Mouse (Mus musculus): ENCODE data around the gene Paqr6. TPM values are rescaled to one million over a fixed set of nuclear protein-coding genes. Genes with fewer than 3 reads are reported as not detected.

Gene Paqr6
- polyA plus RNA-seq (2014; fragmentation: Illumina TruSeq; extraction: RNeasy Lipid Tissue Mini Kit (QIAGEN cat#74804); ENCODE audit: low read depth, low replicate concordance) = not detected

DNA sequence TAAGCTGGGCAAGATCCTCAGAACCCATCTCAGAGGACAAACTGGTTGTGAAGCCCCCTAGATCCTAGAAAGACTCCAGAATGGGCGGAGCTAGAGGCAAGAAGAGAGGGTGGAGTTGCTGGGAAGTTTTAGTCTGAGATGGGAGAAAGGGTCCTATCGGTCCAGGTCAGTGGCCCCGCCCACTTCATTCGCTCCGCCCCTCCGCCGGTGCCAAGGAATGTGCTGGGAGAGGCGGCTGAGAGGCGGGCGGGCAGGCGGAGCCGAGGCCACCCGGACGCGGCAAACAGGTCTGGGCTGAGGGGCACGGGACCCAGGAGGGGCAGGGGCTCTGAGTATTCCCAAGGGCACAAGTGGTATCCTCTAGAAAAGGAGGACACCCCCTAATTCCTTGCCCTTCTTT is at the start of gene Paqr6:
Gene Paqr6 (plus strand): TSS at position 248 of the 400 bp plus-strand sequence.

DNA sequence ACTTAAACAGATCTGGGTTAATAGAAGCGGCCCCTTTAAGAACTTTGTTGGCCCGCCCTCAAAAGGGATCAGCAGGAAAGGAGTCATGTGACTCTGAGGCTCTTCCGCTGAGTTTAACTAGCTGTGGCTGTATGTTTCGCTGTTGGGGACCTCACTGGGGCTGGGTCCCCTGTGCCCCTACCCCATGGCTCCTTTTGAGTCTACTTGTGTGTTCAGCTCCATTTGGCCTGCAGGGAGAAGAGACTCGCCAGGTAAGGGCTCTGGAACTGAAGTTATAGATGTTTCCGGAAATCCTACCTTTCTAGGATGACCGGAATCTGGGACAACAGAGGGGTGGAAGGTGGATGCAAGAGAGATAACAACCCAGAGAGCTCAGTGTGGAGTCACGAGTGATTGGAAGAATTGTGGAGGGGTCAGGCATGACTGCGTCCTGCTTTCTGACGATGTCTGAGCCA is 39.4 kb upstream of the Paqr6 start, which contains the start of gene Glmp:
Gene Glmp (plus strand): TSS at position 73 of the 455 bp plus-strand sequence.

DNA sequence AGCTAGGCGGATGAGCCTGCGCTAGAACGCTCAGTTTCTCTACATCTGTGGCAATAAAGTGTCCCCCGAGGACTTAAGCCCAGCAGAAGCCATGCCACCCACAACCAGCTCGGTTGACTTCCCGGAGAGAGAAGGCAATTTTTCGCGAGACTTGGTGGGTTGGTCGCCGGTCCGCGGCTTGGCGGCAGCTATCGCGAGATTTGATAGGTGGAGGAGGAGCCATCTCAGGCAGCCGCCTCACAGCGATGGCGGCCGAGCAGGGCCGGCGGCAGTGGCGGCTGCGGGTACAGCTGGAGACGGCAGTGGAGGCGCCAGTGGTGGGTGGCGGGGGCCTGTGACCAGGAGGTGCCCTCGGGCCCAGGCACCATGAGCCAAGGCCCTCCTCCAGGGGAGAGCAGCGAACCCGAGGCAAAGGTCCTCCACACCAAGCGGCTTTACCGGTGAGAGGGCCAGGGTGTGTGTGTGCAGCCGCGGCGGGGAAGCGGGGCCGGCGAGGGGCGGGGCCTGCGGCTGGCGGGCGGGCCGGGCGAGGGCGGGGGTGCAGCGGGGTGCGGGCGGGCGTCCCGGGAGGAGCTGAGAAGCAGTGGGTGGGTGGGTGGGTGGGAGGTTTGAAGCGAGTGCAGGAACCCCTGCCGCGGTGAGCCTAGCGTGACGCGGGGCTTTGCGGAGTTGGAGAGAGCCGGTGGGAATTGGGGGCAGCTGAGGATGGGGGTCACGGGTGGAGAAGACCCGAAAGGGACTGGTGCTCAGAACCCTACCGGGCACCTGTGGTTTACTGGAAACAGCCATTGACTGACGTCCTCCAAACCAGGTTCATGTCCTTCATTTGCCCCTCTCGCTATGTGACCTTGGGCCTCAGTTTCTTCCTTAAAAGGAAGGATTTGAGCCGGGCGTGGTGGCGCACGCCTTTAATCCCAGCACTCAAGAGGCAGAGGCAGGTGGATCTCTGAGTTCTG is 28.0 kb upstream of the Paqr6 start, which contains the start of the genes Tmem79 and Smg5:
Gene Tmem79 (minus strand): TSS at position 91 of the 956 bp plus-strand sequence.
Gene Smg5 (plus strand): TSS at position 203 of the 956 bp plus-strand sequence.

DNA sequence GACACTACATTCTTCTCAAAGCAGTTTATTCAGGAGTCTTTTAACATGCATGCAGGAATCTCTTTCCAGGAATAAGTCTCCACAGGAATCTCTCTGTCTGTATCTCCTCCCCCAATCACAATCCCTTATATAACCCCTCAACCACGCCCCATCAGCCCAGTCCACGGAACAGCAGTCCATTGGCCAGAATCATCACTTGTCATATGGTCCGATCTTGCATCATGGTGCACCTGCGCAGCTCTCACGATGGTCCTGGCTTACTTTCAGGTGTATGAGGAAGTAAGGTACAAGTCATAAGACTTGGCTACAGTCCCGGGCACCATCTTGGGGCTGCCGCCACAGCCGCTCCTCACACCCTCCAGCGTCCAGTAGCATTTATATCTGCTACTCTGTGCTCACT is 8.3 kb downstream of the Paqr6 start, which contains the start of gene Bglap3:
Gene Bglap3 (minus strand): TSS at position 101 of the 400 bp plus-strand sequence.

DNA sequence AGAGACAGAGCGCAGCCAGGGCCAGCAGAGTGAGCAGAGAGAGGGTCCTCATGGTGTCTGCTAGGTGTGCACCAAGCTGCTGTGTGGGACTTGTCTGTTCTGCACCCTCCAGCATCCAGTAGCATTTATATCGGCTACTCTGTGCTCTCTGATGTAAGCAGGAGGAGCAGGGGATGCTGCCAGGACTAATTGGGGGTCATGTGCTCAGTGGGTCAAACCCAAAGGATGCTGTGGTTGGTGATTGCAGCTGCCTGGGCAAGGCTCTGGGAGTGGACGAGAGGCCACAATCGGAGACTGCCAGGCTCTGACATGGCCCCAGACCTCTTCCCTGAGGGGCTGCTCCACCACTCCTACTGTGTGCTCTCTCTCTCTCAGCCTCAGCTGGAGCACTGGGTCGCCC is 14.2 kb downstream of the Paqr6 start, which contains the start of gene Bglap2:
Gene Bglap2 (minus strand): TSS at position 101 of the 400 bp plus-strand sequence.

DNA sequence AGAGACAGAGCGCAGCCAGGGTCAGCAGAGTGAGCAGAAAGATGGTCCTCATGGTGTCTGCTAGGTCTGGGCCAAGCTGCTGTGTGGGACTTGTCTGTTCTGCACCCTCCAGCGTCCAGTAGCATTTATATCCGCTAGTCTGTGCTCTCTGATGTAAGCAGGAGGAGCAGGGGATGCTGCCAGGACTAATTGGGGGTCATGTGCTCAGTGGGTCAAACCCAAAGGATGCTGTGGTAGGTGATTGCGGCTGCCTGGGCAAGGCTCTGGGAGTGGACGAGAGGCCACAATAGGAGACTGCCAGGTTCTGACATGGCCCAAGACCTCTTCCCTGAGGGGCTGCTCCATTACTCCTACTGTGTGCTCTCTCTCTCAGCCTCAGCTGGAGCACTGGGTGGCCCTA is 20.0 kb downstream of the Paqr6 start, which contains the start of gene Bglap:
Gene Bglap (minus strand): TSS at position 101 of the 400 bp plus-strand sequence.

DNA sequence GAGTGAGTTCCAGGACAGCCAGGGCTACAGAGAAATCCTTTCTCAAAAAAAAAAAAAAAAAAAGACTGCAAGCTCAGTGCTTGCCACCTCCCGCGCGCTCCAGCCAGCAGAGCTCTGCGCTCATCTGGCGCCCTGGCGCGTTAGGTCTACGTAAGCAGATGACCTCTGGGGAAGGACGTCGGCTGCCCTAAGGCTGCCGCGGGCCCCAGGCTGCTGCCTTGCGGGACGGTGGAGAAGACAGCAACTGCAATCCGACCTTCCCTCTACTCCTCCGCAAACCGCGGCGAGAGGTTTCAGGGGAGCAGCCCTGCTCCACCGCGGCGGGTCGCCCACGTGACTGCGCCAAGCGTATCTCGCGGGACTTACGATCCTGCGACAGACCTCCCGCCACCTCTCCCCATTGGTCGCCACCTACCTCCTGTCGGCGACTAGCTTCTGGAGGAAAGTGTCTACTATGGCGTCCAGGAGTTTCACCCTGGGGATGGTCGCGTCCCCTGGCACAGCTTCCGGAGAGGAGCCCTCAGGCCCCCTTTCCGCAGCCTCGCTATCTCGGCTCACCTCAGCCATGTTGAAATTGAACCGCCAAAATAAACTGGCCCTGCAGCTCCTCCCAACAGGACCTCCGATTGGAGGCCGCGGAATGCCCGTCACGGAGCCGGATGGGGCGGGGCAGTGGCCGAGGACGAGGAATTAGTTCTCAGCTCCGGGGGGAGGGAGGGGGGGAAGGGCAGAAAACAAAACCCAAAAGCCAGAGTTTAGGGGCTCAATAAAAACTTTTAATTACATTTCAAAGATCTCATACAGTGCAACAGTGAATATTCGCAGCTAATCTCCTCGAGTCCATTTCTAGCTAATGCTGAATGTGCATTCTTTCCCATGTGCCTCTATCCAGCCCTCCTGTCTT is 45.6 kb downstream of the Paqr6 start, which contains the start of gene Pmf1:
Gene Pmf1 (minus strand): TSS at position 591 of the 904 bp plus-strand sequence.

Other genes starting within 250 kb of the Paqr6 start
- 5.2 TPM for gene Mef2d, start 222.2 kb upstream of the Paqr6 start, polyA plus RNA-seq (2014; fragmentation: Illumina TruSeq; extraction: RNeasy Lipid Tissue Mini Kit (QIAGEN cat#74804); ENCODE audit: low read depth, low replicate concordance)
- 0.40 TPM for gene Rhbg, start 109.9 kb upstream of the Paqr6 start, polyA plus RNA-seq (2014; fragmentation: Illumina TruSeq; extraction: RNeasy Lipid Tissue Mini Kit (QIAGEN cat#74804); ENCODE audit: low read depth, low replicate concordance)
- gene Gm38392, start 77.4 kb upstream of the Paqr6 start, polyA plus RNA-seq (2014; fragmentation: Illumina TruSeq; extraction: RNeasy Lipid Tissue Mini Kit (QIAGEN cat#74804); ENCODE audit: low read depth, low replicate concordance) = not detected
- 4.5 TPM for gene Tsacc, start 67.6 kb upstream of the Paqr6 start, polyA plus RNA-seq (2014; fragmentation: Illumina TruSeq; extraction: RNeasy Lipid Tissue Mini Kit (QIAGEN cat#74804); ENCODE audit: low read depth, low replicate concordance)
- 106 TPM for gene Cct3, start 67.5 kb upstream of the Paqr6 start, polyA plus RNA-seq (2014; fragmentation: Illumina TruSeq; extraction: RNeasy Lipid Tissue Mini Kit (QIAGEN cat#74804); ENCODE audit: low read depth, low replicate concordance)
- gene Glmp, start 39.6 kb upstream of the Paqr6 start, polyA plus RNA-seq (2014; fragmentation: Illumina TruSeq; extraction: RNeasy Lipid Tissue Mini Kit (QIAGEN cat#74804); ENCODE audit: low read depth, low replicate concordance) = 2.8 TPM
- 0.61 TPM for gene Tmem79, start 28.4 kb upstream of the Paqr6 start, polyA plus RNA-seq (2014; fragmentation: Illumina TruSeq; extraction: RNeasy Lipid Tissue Mini Kit (QIAGEN cat#74804); ENCODE audit: low read depth, low replicate concordance)
- gene Smg5, start 28.3 kb upstream of the Paqr6 start, polyA plus RNA-seq (2014; fragmentation: Illumina TruSeq; extraction: RNeasy Lipid Tissue Mini Kit (QIAGEN cat#74804); ENCODE audit: low read depth, low replicate concordance) = 23.3 TPM
- 0.57 TPM for gene Bglap3, start 8.2 kb downstream of the Paqr6 start, polyA plus RNA-seq (2014; fragmentation: Illumina TruSeq; extraction: RNeasy Lipid Tissue Mini Kit (QIAGEN cat#74804); ENCODE audit: low read depth, low replicate concordance)
- not detected for gene Bglap2, start 14.1 kb downstream of the Paqr6 start, polyA plus RNA-seq (2014; fragmentation: Illumina TruSeq; extraction: RNeasy Lipid Tissue Mini Kit (QIAGEN cat#74804); ENCODE audit: low read depth, low replicate concordance)
- not detected for gene Bglap, start 19.9 kb downstream of the Paqr6 start, polyA plus RNA-seq (2014; fragmentation: Illumina TruSeq; extraction: RNeasy Lipid Tissue Mini Kit (QIAGEN cat#74804); ENCODE audit: low read depth, low replicate concordance)
- gene Pmf1, start 45.7 kb downstream of the Paqr6 start, polyA plus RNA-seq (2014; fragmentation: Illumina TruSeq; extraction: RNeasy Lipid Tissue Mini Kit (QIAGEN cat#74804); ENCODE audit: low read depth, low replicate concordance) = 1.9 TPM
- gene Slc25a44, start 60.6 kb downstream of the Paqr6 start, polyA plus RNA-seq (2014; fragmentation: Illumina TruSeq; extraction: RNeasy Lipid Tissue Mini Kit (QIAGEN cat#74804); ENCODE audit: low read depth, low replicate concordance) = 13.4 TPM
- gene Sema4a, start 96.6 kb downstream of the Paqr6 start, polyA plus RNA-seq (2014; fragmentation: Illumina TruSeq; extraction: RNeasy Lipid Tissue Mini Kit (QIAGEN cat#74804); ENCODE audit: low read depth, low replicate concordance) = 77.3 TPM
- gene Lmna, start 145.4 kb downstream of the Paqr6 start, polyA plus RNA-seq (2014; fragmentation: Illumina TruSeq; extraction: RNeasy Lipid Tissue Mini Kit (QIAGEN cat#74804); ENCODE audit: low read depth, low replicate concordance) = 2.7 TPM
- 0.57 TPM for gene Mex3a, start 167.8 kb downstream of the Paqr6 start, polyA plus RNA-seq (2014; fragmentation: Illumina TruSeq; extraction: RNeasy Lipid Tissue Mini Kit (QIAGEN cat#74804); ENCODE audit: low read depth, low replicate concordance)
- 2.4 TPM for gene Rab25, start 183.7 kb downstream of the Paqr6 start, polyA plus RNA-seq (2014; fragmentation: Illumina TruSeq; extraction: RNeasy Lipid Tissue Mini Kit (QIAGEN cat#74804); ENCODE audit: low read depth, low replicate concordance)
- gene Lamtor2, start 188.5 kb downstream of the Paqr6 start, polyA plus RNA-seq (2014; fragmentation: Illumina TruSeq; extraction: RNeasy Lipid Tissue Mini Kit (QIAGEN cat#74804); ENCODE audit: low read depth, low replicate concordance) = 7.3 TPM
- 19.4 TPM for gene Ubqln4, start 189.2 kb downstream of the Paqr6 start, polyA plus RNA-seq (2014; fragmentation: Illumina TruSeq; extraction: RNeasy Lipid Tissue Mini Kit (QIAGEN cat#74804); ENCODE audit: low read depth, low replicate concordance)
- 22.5 TPM for gene Ssr2, start 211.3 kb downstream of the Paqr6 start, polyA plus RNA-seq (2014; fragmentation: Illumina TruSeq; extraction: RNeasy Lipid Tissue Mini Kit (QIAGEN cat#74804); ENCODE audit: low read depth, low replicate concordance)
- gene Arhgef2, start 241.4 kb downstream of the Paqr6 start, polyA plus RNA-seq (2014; fragmentation: Illumina TruSeq; extraction: RNeasy Lipid Tissue Mini Kit (QIAGEN cat#74804); ENCODE audit: low read depth, low replicate concordance) = 11.2 TPM